Mouse (Mus musculus): ENCODE data around the gene Catsperd. TPM values are rescaled to one million over a fixed set of nuclear protein-coding genes. Genes with fewer than 3 reads are reported as not detected.
"Not testable (repeated sequence)": the region's sequence is repeated elsewhere in the genome, so short reads cannot be mapped to it uniquely, and the experiment has no call there.

Catsperd gene
- polyA plus RNA-seq, 1 experiment, result 0.97 TPM

DNA sequence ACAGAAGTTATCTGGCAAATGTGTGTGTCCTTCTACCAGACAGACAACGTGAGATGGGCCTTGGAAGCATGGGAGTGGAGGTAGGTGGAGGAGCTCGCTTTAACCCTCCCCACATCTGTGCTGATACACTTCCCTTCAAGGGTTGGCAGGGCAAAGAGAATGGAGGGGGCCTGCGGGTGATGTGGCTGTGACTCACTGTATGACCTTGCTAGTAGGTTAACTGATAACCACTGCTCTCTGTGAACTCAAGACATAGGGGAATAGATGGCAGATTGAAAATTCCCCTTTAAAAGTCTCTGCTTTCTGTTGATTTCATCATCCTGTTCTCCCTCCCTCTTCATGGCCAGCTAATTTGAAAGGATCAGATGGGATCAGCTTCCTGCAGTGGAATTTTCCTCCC is 2.4 kb upstream of the Catsperd start:
- TF ChIP-seq CTCF (conservative IDR thresholded peaks at IDR 0.05; ENCODE audit: insufficient read depth, insufficient read length, low read depth, low read length) (no peak), POLR2A (IDR thresholded peaks at IDR 0.05; ENCODE audit: low read depth, low read length) (no peak)
- Histone ChIP-seq H3K27ac (ENCODE audit: insufficient read depth, low read depth, low read length) (no peak overlapping the region), H3K4me3 (ENCODE audit: insufficient read depth, low read depth, low read length) (no peak overlapping the region), H3K4me1 (ENCODE audit: control insufficient read depth, insufficient read depth, low read length) (peaks cover 10% of the 10 kb centered on the region; the same call in 1 of the 2 replicates), H3K27me3 (replicated peaks; ENCODE audit: control insufficient read depth, insufficient read depth, low read length) (no peaks in the 10 kb centered on the region), H3K36me3 (ENCODE audit: control insufficient read depth, insufficient read depth, low read length) (no peaks in the 10 kb centered on the region)
- no peak for DNase-seq
- WGBS, result 83% methylated on average over 3 of the region's 3 CpGs

DNA sequence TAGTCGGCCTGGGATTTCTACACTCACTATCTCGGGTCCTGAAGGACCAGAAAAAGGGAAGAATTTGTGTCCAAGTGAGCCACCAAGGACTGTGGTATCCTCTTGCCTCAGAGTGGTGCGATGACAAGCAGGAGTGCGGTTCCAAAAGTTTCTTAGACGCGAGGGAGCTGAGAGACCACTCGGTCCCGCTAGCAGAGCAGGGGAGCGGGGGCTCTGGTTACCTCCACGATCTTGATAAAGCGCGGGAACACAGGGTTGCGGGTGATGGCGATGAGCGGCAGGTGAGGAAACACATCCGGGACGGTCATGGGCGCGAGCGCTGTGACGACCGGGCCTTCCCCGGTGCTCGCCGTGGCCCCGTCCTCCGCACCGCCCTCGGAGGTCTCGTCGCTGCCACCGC is 1.7 kb upstream of the Catsperd start:
- Histone ChIP-seq H3K36me3 (ENCODE audit: control insufficient read depth, insufficient read depth, low read length) (no peaks in the 10 kb centered on the region), H3K4me1 (ENCODE audit: control insufficient read depth, insufficient read depth, low read length) (peaks cover 10% of the 10 kb centered on the region; the same call in 1 of the 2 replicates), H3K27ac (ENCODE audit: insufficient read depth, low read depth, low read length) (no peak overlapping the region), H3K4me3 (ENCODE audit: insufficient read depth, low read depth, low read length) (peak overlapping the region; percentile 57), H3K27me3 (replicated peaks; ENCODE audit: control insufficient read depth, insufficient read depth, low read length) (no peaks in the 10 kb centered on the region)
- TF ChIP-seq POLR2A (IDR thresholded peaks at IDR 0.05; ENCODE audit: low read depth, low read length), result no peak
- no peak for TF ChIP-seq CTCF (conservative IDR thresholded peaks at IDR 0.05; ENCODE audit: insufficient read depth, insufficient read length, low read depth, low read length)
- WGBS, result under 1% methylated on average over 29 of the region's 32 CpGs
- no peak for DNase-seq

DNA sequence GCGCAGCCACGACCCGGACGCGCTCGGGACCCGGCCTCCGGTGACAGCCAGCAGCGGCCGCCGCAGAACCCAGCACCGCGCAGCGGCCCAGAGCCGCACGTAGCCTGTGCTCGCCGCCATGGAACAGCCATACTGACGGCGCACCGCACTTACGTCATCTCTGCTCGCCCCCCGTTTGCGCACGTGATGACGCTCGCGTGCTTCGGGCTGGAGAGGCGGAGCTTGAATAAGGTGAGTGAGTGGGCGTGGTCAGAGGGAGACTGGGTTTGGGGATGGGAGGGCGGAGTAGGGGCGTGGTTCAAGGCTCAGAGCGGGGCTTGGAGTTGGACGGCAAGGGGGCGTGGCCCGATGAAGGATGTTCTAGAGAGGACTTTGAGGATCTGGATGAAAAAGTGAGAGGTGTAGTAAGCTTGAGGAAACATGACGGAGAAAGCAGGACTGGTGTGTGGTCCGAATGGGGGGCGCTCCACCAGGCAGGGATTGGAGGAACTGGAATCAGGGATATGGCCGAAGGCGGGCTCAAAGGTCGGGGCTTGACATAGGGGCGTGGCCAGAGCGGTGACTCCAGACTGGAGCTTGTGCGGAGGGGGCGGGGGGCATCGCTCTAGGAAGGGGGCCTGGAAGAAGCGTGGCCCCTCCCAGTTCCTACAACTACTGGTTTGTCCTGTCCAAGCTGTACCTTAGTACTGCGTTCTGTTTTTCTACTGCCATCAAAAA is 1.0 kb upstream of the Catsperd start, which contains the start of gene Lonp1:
Lonp1 (minus strand) TSS at position 134 of the 717 bp plus-strand sequence.
- peak within 1 kb of the TSS; percentile 63; the same call in 1 of the 2 replicates for H3K27ac ChIP-seq (ENCODE audit: insufficient read depth, low read depth, low read length)
- H3K4me3 ChIP-seq (ENCODE audit: insufficient read depth, low read depth, low read length), result peak within 1 kb of the TSS; percentile 57
- H3K4me1 ChIP-seq (ENCODE audit: control insufficient read depth, insufficient read depth, low read length), result peaks cover 10% of the 10 kb centered on the region; the same call in 1 of the 2 replicates
- DNase-seq, result peak; percentile 99
- peak; percentile 25 for TF ChIP-seq POLR2A (IDR thresholded peaks at IDR 0.05; ENCODE audit: low read depth, low read length)
- no peak for TF ChIP-seq CTCF (conservative IDR thresholded peaks at IDR 0.05; ENCODE audit: insufficient read depth, insufficient read length, low read depth, low read length)
- no peaks in the 10 kb centered on the region for H3K36me3 ChIP-seq (ENCODE audit: control insufficient read depth, insufficient read depth, low read length)
- WGBS, result under 1% methylated on average over 51 of the region's 51 CpGs
- no peaks in the 10 kb centered on the region for H3K27me3 ChIP-seq (replicated peaks; ENCODE audit: control insufficient read depth, insufficient read depth, low read length)

DNA sequence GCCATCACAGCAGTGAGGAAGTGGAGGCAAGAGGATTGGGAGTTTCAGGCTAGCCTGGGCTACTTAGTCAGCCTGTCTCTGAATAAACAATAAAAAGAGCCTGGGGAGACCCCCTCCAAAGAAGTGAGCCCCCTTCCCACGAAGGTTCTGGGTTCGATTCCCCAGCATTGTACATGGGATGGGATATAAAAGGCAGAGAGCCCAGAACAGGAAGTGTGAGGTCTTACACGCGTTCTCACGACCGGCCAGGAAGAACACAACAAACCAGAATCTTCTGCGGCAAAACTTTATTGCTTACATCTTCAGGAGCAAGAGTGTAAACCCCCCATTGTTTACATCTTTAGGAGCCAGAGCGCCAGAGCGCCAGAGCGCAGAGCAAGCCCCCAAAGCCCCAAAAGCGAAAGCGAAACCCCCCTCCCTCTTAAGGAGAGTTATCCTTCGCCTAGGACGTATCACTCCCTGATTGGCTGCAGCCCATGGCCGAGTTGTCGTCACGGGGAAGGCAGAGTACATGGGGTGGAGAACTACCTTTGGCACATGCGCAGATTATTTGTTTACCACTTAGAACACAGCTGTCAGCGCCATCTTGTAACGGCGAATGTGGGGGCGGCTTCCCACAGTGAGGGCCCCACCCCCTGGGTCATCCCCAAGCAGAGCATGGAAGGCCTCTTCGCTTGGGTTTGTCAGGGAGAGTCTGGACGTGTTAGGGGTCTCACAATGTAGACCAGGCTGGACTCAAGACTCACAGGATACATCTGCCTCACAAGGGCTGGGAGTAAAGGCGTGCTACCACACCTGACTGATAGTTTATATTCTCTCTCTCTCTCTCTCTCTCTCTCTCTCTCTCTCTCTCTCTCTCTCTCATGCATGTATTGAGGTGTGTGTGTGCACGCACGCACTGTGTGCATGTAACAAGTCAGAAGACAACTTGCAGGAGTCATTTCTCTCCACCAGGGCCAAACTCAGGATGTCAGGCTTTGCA is 2.1 kb downstream of the Catsperd start:
- H3K4me3 ChIP-seq (ENCODE audit: insufficient read depth, low read depth, low read length); H3K27ac ChIP-seq (ENCODE audit: insufficient read depth, low read depth, low read length); H3K36me3 ChIP-seq (ENCODE audit: control insufficient read depth, insufficient read depth, low read length); DNase-seq; H3K4me1 ChIP-seq (ENCODE audit: control insufficient read depth, insufficient read depth, low read length); H3K27me3 ChIP-seq (replicated peaks; ENCODE audit: control insufficient read depth, insufficient read depth, low read length): not testable (repeated sequence)
- 87% methylated on average over 27 of the region's 27 CpGs for WGBS

DNA sequence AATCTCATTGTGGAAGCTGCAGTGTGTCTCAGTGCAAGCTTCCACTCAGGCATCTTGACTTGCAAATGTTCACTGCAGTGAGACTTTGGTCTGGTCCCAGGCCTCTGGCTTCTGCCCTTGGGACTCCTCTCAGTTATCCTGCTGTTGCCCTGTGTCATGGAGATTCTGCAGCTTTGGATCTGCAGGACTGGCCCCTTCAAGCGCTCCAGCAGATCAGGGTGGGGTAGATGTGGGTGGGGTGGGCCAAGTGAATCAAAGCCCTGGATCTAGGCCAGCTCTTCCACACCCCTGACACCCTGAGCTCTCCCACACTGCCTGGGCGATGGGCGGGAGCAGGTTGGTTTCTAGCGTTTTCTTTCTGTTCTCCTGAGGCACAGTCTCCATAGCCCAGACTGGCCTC is 3.9 kb downstream of the Catsperd start:
- no peak for TF ChIP-seq POLR2A (IDR thresholded peaks at IDR 0.05; ENCODE audit: low read depth, low read length)
- H3K27me3 ChIP-seq (replicated peaks; ENCODE audit: control insufficient read depth, insufficient read depth, low read length), result no peaks in the 10 kb centered on the region
- H3K36me3 ChIP-seq (ENCODE audit: control insufficient read depth, insufficient read depth, low read length), result no peaks in the 10 kb centered on the region
- no peak for DNase-seq
- no peak overlapping the region for H3K27ac ChIP-seq (ENCODE audit: insufficient read depth, low read depth, low read length)
- H3K4me3 ChIP-seq (ENCODE audit: insufficient read depth, low read depth, low read length), result no peak overlapping the region
- H3K4me1 ChIP-seq (ENCODE audit: control insufficient read depth, insufficient read depth, low read length), result peaks cover 7% of the 10 kb centered on the region; the same call in 1 of the 2 replicates
- WGBS, result 59% methylated on average over 4 of the region's 4 CpGs

DNA sequence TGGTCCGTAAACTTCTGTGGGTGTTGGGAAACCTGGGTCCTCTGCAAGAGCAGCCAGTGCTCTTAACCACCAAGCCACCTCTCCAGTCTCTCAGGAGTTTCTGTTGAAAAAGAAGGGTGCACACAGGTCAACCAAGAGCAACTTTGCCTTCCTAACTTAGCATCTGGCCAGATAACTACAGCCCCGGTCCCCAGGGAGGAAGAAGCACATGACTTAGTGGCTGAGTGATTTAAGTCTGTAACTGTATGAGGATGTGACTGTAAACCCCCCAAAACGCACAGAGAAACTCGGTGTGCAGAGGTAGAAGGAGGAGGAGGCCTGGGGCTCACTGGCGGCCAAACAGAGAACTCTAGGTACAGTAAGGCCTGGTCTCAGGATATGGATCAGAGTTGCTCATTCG is 6.1 kb downstream of the Catsperd start:
- WGBS, result 81% methylated on average over 6 of the region's 6 CpGs
- Histone ChIP-seq H3K36me3 (ENCODE audit: control insufficient read depth, insufficient read depth, low read length) (no peaks in the 10 kb centered on the region), H3K4me3 (ENCODE audit: insufficient read depth, low read depth, low read length) (no peak overlapping the region), H3K27me3 (replicated peaks; ENCODE audit: control insufficient read depth, insufficient read depth, low read length) (no peaks in the 10 kb centered on the region), H3K4me1 (ENCODE audit: control insufficient read depth, insufficient read depth, low read length) (no peaks in the 10 kb centered on the region), H3K27ac (ENCODE audit: insufficient read depth, low read depth, low read length) (no peak overlapping the region)
- TF ChIP-seq CTCF (conservative IDR thresholded peaks at IDR 0.05; ENCODE audit: insufficient read depth, insufficient read length, low read depth, low read length) (no peak), POLR2A (IDR thresholded peaks at IDR 0.05; ENCODE audit: low read depth, low read length) (no peak)
- DNase-seq, result no peak

DNA sequence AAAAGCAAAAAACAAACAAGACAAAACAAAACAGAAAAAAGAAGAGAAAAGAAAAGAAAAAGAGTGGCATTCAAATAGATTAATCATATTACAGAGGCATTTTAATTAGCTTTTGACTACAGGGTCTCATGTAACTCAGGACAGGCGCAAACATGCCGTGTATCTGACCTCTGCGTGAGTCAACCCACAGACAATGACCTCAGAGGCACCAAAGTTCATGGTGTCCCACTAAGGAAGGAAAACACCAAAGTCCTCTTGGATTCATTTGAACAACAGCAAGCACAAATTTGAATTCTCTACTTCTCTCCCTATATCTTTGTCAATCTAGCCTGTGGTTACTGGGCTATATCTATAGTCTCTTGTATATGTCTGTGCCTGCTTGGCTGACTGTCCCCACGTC is 15.3 kb downstream of the Catsperd start:
- no peak for TF ChIP-seq CTCF (conservative IDR thresholded peaks at IDR 0.05; ENCODE audit: insufficient read depth, insufficient read length, low read depth, low read length)
- no peak for TF ChIP-seq POLR2A (IDR thresholded peaks at IDR 0.05; ENCODE audit: low read depth, low read length)
- 77% methylated on average over 4 of the region's 4 CpGs for WGBS
- Histone ChIP-seq H3K4me1 (ENCODE audit: control insufficient read depth, insufficient read depth, low read length) (no peaks in the 10 kb centered on the region), H3K27me3 (replicated peaks; ENCODE audit: control insufficient read depth, insufficient read depth, low read length) (no peaks in the 10 kb centered on the region), H3K4me3 (ENCODE audit: insufficient read depth, low read depth, low read length) (no peak overlapping the region), H3K36me3 (ENCODE audit: control insufficient read depth, insufficient read depth, low read length) (no peaks in the 10 kb centered on the region), H3K27ac (ENCODE audit: insufficient read depth, low read depth, low read length) (no peak overlapping the region)
- no peak for DNase-seq

Measured in kidney, adult 2 months (tissue).